In the genomic region with DNA sequence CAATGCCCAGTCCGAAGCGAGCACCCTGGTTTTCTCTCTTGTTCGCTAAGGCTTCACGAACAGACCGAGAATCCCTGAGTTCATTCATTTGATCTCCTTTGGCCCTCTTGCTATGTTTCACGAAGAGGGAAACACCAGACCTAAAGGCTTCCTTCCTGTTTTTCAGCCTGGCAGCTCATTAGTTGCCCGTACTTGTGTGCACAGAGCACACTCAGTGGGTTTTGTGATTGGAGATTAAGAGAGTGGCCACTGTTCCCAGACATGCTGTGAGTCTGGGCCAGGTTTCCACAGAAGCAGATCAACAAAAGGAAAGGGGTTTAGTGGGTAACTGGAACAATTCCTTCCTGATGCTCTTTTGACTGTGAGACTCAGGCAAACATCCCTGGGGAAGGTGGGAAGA, we compare ENCODE assay signal across 28 mouse cellular contexts.
A peak's percentile ranks its signal among the peaks of the same experiment; 100 is the strongest.
DNase-seq lines count a peak whose midpoint lies in the region; ATAC-seq and TF ChIP-seq lines count a peak whose summit lies in the region.
"Had no signal": no experiment of that assay in that cellular context is flagged by ENCODE, and none has a peak within 500 bp of the region (broad histone marks: within the 10 kb centered on the region; RNA-seq: fewer than 3 reads in every experiment).

No protein-coding gene starts in this region.

- no peaks in the 10 kb centered on the region for H3K9me3 ChIP-seq in forebrain, postnatal 0 days (ENCODE audit: low read length)
- H3K9me3 ChIP-seq in forebrain, embryonic 10.5 days: no peaks in the 10 kb centered on the region
- no peaks in the 10 kb centered on the region for H3K9me3 ChIP-seq in midbrain, embryonic 11.5 days (ENCODE audit: control insufficient read depth, low read length)
- no peaks in the 10 kb centered on the region for H3K9me3 ChIP-seq in midbrain, embryonic 13.5 days
- no peaks in the 10 kb centered on the region for H3K9me3 ChIP-seq in neural tube, embryonic 15.5 days (replicated peaks)
- H3K9me3 ChIP-seq: embryonic facial prominence, embryonic 10.5 days; embryonic facial prominence, embryonic 15.5 days; heart, embryonic 10.5 days; heart, embryonic 15.5 days; kidney, embryonic 15.5 days; limb, embryonic 13.5 days; lung, embryonic 15.5 days; stomach, embryonic 15.5 days had no signal

- no peak overlapping the region for H3K4me3 ChIP-seq in forebrain, postnatal 0 days (ENCODE audit: low read depth, low read length)
- H3K4me3 ChIP-seq in forebrain, embryonic 10.5 days: no peak overlapping the region
- no peak overlapping the region for H3K4me3 ChIP-seq in midbrain, embryonic 11.5 days (ENCODE audit: low read depth, low read length)
- H3K4me3 ChIP-seq in midbrain, embryonic 13.5 days (replicated peaks): no peak overlapping the region
- H3K4me3 ChIP-seq in neural tube, embryonic 15.5 days (replicated peaks): no peak overlapping the region
- H3K4me3 ChIP-seq: embryonic facial prominence, embryonic 10.5 days; embryonic facial prominence, embryonic 15.5 days; heart, embryonic 10.5 days; heart, embryonic 15.5 days; kidney, embryonic 15.5 days; layer of hippocampus, adult 2 months; left cerebral cortex, adult 2 months; limb, embryonic 13.5 days; lung, embryonic 15.5 days; stomach, embryonic 15.5 days had no signal

- no peaks in the 10 kb centered on the region for H3K36me3 ChIP-seq in forebrain, postnatal 0 days (ENCODE audit: insufficient read depth)
- no peaks in the 10 kb centered on the region for H3K36me3 ChIP-seq in forebrain, embryonic 10.5 days (replicated peaks)
- no peaks in the 10 kb centered on the region for H3K36me3 ChIP-seq in midbrain, embryonic 11.5 days (ENCODE audit: control insufficient read depth, insufficient read depth, low read length)
- H3K36me3 ChIP-seq in midbrain, embryonic 13.5 days: no peaks in the 10 kb centered on the region
- H3K36me3 ChIP-seq in neural tube, embryonic 15.5 days: no peaks in the 10 kb centered on the region
- H3K36me3 ChIP-seq: embryonic facial prominence, embryonic 10.5 days; embryonic facial prominence, embryonic 15.5 days; heart, embryonic 10.5 days; heart, embryonic 15.5 days; kidney, embryonic 15.5 days; limb, embryonic 13.5 days; lung, embryonic 15.5 days; stomach, embryonic 15.5 days had no signal

- 34% methylated on average over 7 of the region's 7 CpGs for WGBS in forebrain, postnatal 0 days
- 83% methylated on average over 7 of the region's 7 CpGs for WGBS in forebrain, embryonic 10.5 days
- WGBS in midbrain, embryonic 11.5 days: 83% methylated on average over 7 of the region's 7 CpGs
- WGBS in midbrain, embryonic 13.5 days: 72% methylated on average over 7 of the region's 7 CpGs
- 62% methylated on average over 7 of the region's 7 CpGs for WGBS in neural tube, embryonic 15.5 days

- H3K27ac ChIP-seq in forebrain, postnatal 0 days (ENCODE audit: low read depth, low read length): no peak overlapping the region
- H3K27ac ChIP-seq in forebrain, embryonic 10.5 days: no peak overlapping the region
- no peak overlapping the region for H3K27ac ChIP-seq in midbrain, embryonic 11.5 days (ENCODE audit: low read depth, low read length)
- H3K27ac ChIP-seq in midbrain, embryonic 13.5 days: no peak overlapping the region
- 0 out of 2 replicates have a peak overlapping the region, but pooled peaks have one; percentile 48 for H3K27ac ChIP-seq in neural tube, embryonic 15.5 days (replicated peaks)
- H3K27ac ChIP-seq: embryonic facial prominence, embryonic 10.5 days; embryonic facial prominence, embryonic 15.5 days; heart, embryonic 10.5 days; heart, embryonic 15.5 days; kidney, embryonic 15.5 days; layer of hippocampus, adult 2 months; left cerebral cortex, adult 2 months; limb, embryonic 13.5 days; lung, embryonic 15.5 days; stomach, embryonic 15.5 days had no signal

- H3K4me2 ChIP-seq in forebrain, postnatal 0 days (ENCODE audit: low read depth): no peak overlapping the region
- no peak overlapping the region for H3K4me2 ChIP-seq in midbrain, embryonic 11.5 days
- no peak overlapping the region for H3K4me2 ChIP-seq in midbrain, embryonic 13.5 days (replicated peaks)
- H3K4me2 ChIP-seq in neural tube, embryonic 15.5 days: no peak overlapping the region
- H3K4me2 ChIP-seq: embryonic facial prominence, embryonic 15.5 days; heart, embryonic 15.5 days; kidney, embryonic 15.5 days; limb, embryonic 13.5 days; liver, embryonic 11.5 days; lung, embryonic 15.5 days; stomach, embryonic 15.5 days had no signal

- peak; percentile 47 for ATAC-seq in forebrain, postnatal 0 days
- ATAC-seq in midbrain, embryonic 11.5 days (ENCODE audit: low FRiP score): no peak
- ATAC-seq in midbrain, embryonic 13.5 days: no peak
- ATAC-seq in neural tube, embryonic 15.5 days (ENCODE audit: low FRiP score): no peak
- ATAC-seq: activated CD4-positive, CD25-positive, alpha-beta regulatory T cell, adult 4 months had no signal

- no peaks in the 10 kb centered on the region for H3K27me3 ChIP-seq in forebrain, postnatal 0 days (ENCODE audit: insufficient read depth, low read length)
- H3K27me3 ChIP-seq in forebrain, embryonic 10.5 days (ENCODE audit: poor library complexity, severe bottlenecking): no peaks in the 10 kb centered on the region
- H3K27me3 ChIP-seq in midbrain, embryonic 11.5 days (ENCODE audit: control insufficient read depth, insufficient read depth, low read length): no peaks in the 10 kb centered on the region
- H3K27me3 ChIP-seq in midbrain, embryonic 13.5 days: no peaks in the 10 kb centered on the region
- no peaks in the 10 kb centered on the region for H3K27me3 ChIP-seq in neural tube, embryonic 15.5 days (replicated peaks)
- H3K27me3 ChIP-seq: embryonic facial prominence, embryonic 15.5 days; heart, embryonic 15.5 days; kidney, embryonic 15.5 days; limb, embryonic 13.5 days; lung, embryonic 15.5 days; stomach, embryonic 15.5 days had no signal

- H3K9ac ChIP-seq in forebrain, postnatal 0 days: no peak overlapping the region
- no peak overlapping the region for H3K9ac ChIP-seq in midbrain, embryonic 11.5 days (ENCODE audit: low read length)
- H3K9ac ChIP-seq in midbrain, embryonic 13.5 days (replicated peaks): no peak overlapping the region
- H3K9ac ChIP-seq in neural tube, embryonic 15.5 days (replicated peaks): no peak overlapping the region
- H3K9ac ChIP-seq: embryonic facial prominence, embryonic 15.5 days; heart, embryonic 15.5 days; kidney, embryonic 15.5 days; limb, embryonic 13.5 days; lung, embryonic 15.5 days; stomach, embryonic 15.5 days had no signal

- peaks cover 3% of the 10 kb centered on the region; the same call in 1 of the 2 replicates for H3K4me1 ChIP-seq in forebrain, postnatal 0 days (ENCODE audit: insufficient read depth)
- H3K4me1 ChIP-seq in forebrain, embryonic 10.5 days: peaks cover 11% of the 10 kb centered on the region
- no peaks in the 10 kb centered on the region for H3K4me1 ChIP-seq in midbrain, embryonic 11.5 days (ENCODE audit: control insufficient read depth, insufficient read depth, low read length)
- peaks cover 4% of the 10 kb centered on the region; the same call in 1 of the 2 replicates for H3K4me1 ChIP-seq in midbrain, embryonic 13.5 days (replicated peaks)
- peaks cover 16% of the 10 kb centered on the region for H3K4me1 ChIP-seq in neural tube, embryonic 15.5 days
- H3K4me1 ChIP-seq: heart, embryonic 10.5 days; heart, embryonic 15.5 days; kidney, embryonic 15.5 days; lung, embryonic 15.5 days; stomach, embryonic 15.5 days had no signal

- no peak for TF ChIP-seq CTCF in forebrain, postnatal 0 days (IDR thresholded peaks at IDR 0.05; ENCODE audit: low read depth)

- DNase-seq in forebrain, postnatal 0 days: peak; percentile 32
- no peak for DNase-seq in forebrain, embryonic 10.5 days (ENCODE audit: extremely low spot score, low spot score)
- peak; percentile 65 for DNase-seq in midbrain, embryonic 11.5 days (ENCODE audit: low spot score, missing footprints)
- DNase-seq in c-Kit-positive CD71-negative TER-119-negative erythroid progenitor cells, embryonic 14.5 days (ENCODE audit: low read depth): peak; percentile 3
- DNase-seq in Muller cell, postnatal 12 days (ENCODE audit: inconsistent ontology term): no peak
- DNase-seq: adrenal gland, adult 2 months; adrenal gland, postnatal 36 days; cerebellum, adult 8-10 months; cerebellum, postnatal 25 days; gastrocnemius, postnatal 25 days; heart, adult 11 months; kidney, adult 18-20 months; kidney, postnatal 36 days; right cerebral cortex, postnatal 25 days had no signal

Comparison
In these comparisons a context has a peak if more than half of its experiments do, and no peak if none do; other contexts are left out.
1. DNase-seq: peak in forebrain, postnatal 0 days (single experiment), midbrain, embryonic 11.5 days (single experiment) and c-Kit-positive CD71-negative TER-119-negative erythroid progenitor cells, embryonic 14.5 days (single experiment); none in forebrain, embryonic 10.5 days (single experiment) and Muller cell, postnatal 12 days (single experiment).